Mouse (Mus musculus) spleen, adult 10 weeks (tissue): Measurements from ENCODE around the gene Kctd7. TPM values are rescaled to one million over a fixed set of nuclear protein-coding genes. Genes with fewer than 3 reads are reported as not detected.

Experiments
- polyA plus RNA-seq: library from polyadenylated mRNA; stranded (reverse); fragments of 350-450 nt; fragmentation: Illumina TruSeq; extraction: RNeasy Lipid Tissue Mini Kit (QIAGEN cat#74804); gene quantifications from one replicate; pipeline ENCODE4 v1.2.3, GENCODE M21; 2015; ENCODE audit warnings: low replicate concordance; ENCODE audit not compliant: insufficient read depth

Gene Kctd7
- polyA plus RNA-seq, result 3.0 TPM

GRCm38 (mm10) chr5:130144334-130145312, at the start of gene Kctd7:
TSS of gene Kctd7 (plus strand) at chr5:130144861.

GRCm38 (mm10) chr5:130171423-130171954, 26.8 kb downstream of the Kctd7 start, which contains the start of gene Rabgef1:
TSS of gene Rabgef1 (plus strand) at chr5:130171798.

Other genes starting within 250 kb of the Kctd7 start
- 2.1 TPM for gene Zbed5, start 249.1 kb upstream of the Kctd7 start, polyA plus RNA-seq
- gene Phkg1, start 246.3 kb upstream of the Kctd7 start, polyA plus RNA-seq, result 0.26 TPM
- 3.7 TPM for gene Nupr1l, start 236.3 kb upstream of the Kctd7 start, polyA plus RNA-seq
- 36.4 TPM for gene Vkorc1l1, start 202.9 kb upstream of the Kctd7 start, polyA plus RNA-seq
- gene Gusb, start 141.8 kb upstream of the Kctd7 start, polyA plus RNA-seq, result 91.2 TPM
- gene Asl, start 115.6 kb upstream of the Kctd7 start, polyA plus RNA-seq, result 8.8 TPM
- gene Crcp, start 115.6 kb upstream of the Kctd7 start, polyA plus RNA-seq, result 34.2 TPM
- gene Tpst1, start 71.5 kb upstream of the Kctd7 start, polyA plus RNA-seq, result 40.1 TPM
- gene Rabgef1, start 26.9 kb downstream of the Kctd7 start, polyA plus RNA-seq, result 35.6 TPM
- 38.5 TPM for gene Tmem248, start 72.2 kb downstream of the Kctd7 start, polyA plus RNA-seq
- 107 TPM for gene Sbds, start 110.7 kb downstream of the Kctd7 start, polyA plus RNA-seq
- 14.7 TPM for gene Tyw1, start 110.8 kb downstream of the Kctd7 start, polyA plus RNA-seq
- gene Caln1, start 224.6 kb downstream of the Kctd7 start, polyA plus RNA-seq, result not detected
- not detected for gene A330070K13Rik, start 239.8 kb downstream of the Kctd7 start, polyA plus RNA-seq